In genomic region chr5:93079596-93079995, GRCm38 (mm10) we compare ENCODE assay signal across 32 mouse cellular contexts. TPM values are rescaled to one million over a fixed set of nuclear protein-coding genes. Genes with fewer than 3 reads are reported as not detected.
"Had no signal": no experiment of that assay in that cellular context is flagged by ENCODE, and none has a peak within 500 bp of the region (broad histone marks: within the 10 kb centered on the region; RNA-seq: fewer than 3 reads in every experiment).

No protein-coding gene starts in this region.

- H3K27ac ChIP-seq: limb, embryonic 12.5 days; limb, embryonic 13.5 days; limb, embryonic 15.5 days; liver, embryonic 12.5 days; liver, embryonic 13.5 days; liver, embryonic 14.5 days; liver, embryonic 15.5 days; lung, embryonic 15.5 days; macrophage; midbrain, embryonic 10.5 days; midbrain, embryonic 12.5 days; midbrain, embryonic 13.5 days; midbrain, embryonic 15.5 days; neural tube, embryonic 12.5 days had no signal

- H3K27me3 ChIP-seq: limb, embryonic 12.5 days; limb, embryonic 13.5 days; limb, embryonic 15.5 days; liver, embryonic 12.5 days; liver, embryonic 13.5 days; liver, embryonic 15.5 days; lung, embryonic 15.5 days; midbrain, embryonic 12.5 days; midbrain, embryonic 13.5 days; midbrain, embryonic 15.5 days; neural tube, embryonic 12.5 days had no signal

- H3K36me3 ChIP-seq: limb, embryonic 10.5 days; limb, embryonic 12.5 days; limb, embryonic 13.5 days; limb, embryonic 15.5 days; liver, embryonic 12.5 days; liver, embryonic 13.5 days; liver, embryonic 15.5 days; lung, embryonic 15.5 days; midbrain, embryonic 10.5 days; midbrain, embryonic 12.5 days; midbrain, embryonic 13.5 days; midbrain, embryonic 15.5 days; neural tube, embryonic 12.5 days had no signal

- ATAC-seq: liver, embryonic 12.5 days; liver, postnatal 0 days; lung, postnatal 0 days; midbrain, embryonic 13.5 days; midbrain, embryonic 15.5 days; midbrain, embryonic 16.5 days had no signal

- H3K9me3 ChIP-seq: limb, embryonic 10.5 days; limb, embryonic 13.5 days; limb, embryonic 15.5 days; liver, embryonic 12.5 days; liver, embryonic 13.5 days; liver, embryonic 15.5 days; lung, embryonic 15.5 days; midbrain, embryonic 10.5 days; midbrain, embryonic 12.5 days; midbrain, embryonic 15.5 days had no signal

- H3K4me1 ChIP-seq: limb, embryonic 12.5 days; limb, embryonic 15.5 days; liver, embryonic 12.5 days; liver, embryonic 13.5 days; liver, embryonic 15.5 days; megakaryocyte, embryonic 14.5 days; midbrain, embryonic 10.5 days; midbrain, embryonic 12.5 days; midbrain, embryonic 13.5 days; midbrain, embryonic 15.5 days; neural tube, embryonic 12.5 days had no signal

- DNase-seq: left cerebral cortex, postnatal 4 days; liver; liver, embryonic 13.5 days; liver, postnatal 0 days; lung, adult 18-20 months; lung, adult 2 months; lung, embryonic 14.5 days; lung, postnatal 10 days; lung, postnatal 14 days; lung, postnatal 36 days; midbrain, embryonic 14.5 days had no signal

- H3K4me2 ChIP-seq: limb, embryonic 12.5 days; limb, embryonic 13.5 days; limb, embryonic 15.5 days; liver, embryonic 11.5 days; liver, embryonic 12.5 days; liver, embryonic 13.5 days; liver, embryonic 15.5 days; lung, embryonic 14.5 days; lung, embryonic 15.5 days; midbrain, embryonic 11.5 days; midbrain, embryonic 12.5 days; midbrain, embryonic 13.5 days; midbrain, embryonic 15.5 days; neural tube, embryonic 12.5 days had no signal

- H3K9ac ChIP-seq: limb, embryonic 12.5 days; limb, embryonic 13.5 days; limb, embryonic 15.5 days; liver, embryonic 12.5 days; liver, embryonic 14.5 days; liver, embryonic 15.5 days; liver, postnatal 0 days; lung, embryonic 14.5 days; lung, embryonic 15.5 days; midbrain, embryonic 12.5 days; midbrain, embryonic 13.5 days; midbrain, embryonic 15.5 days; neural tube, embryonic 12.5 days had no signal

- H3K4me3 ChIP-seq: limb, embryonic 10.5 days; limb, embryonic 12.5 days; limb, embryonic 13.5 days; limb, embryonic 15.5 days; liver, embryonic 12.5 days; liver, embryonic 13.5 days; liver, embryonic 15.5 days; lung, embryonic 15.5 days; megakaryocyte, embryonic 14.5 days; midbrain, embryonic 10.5 days; midbrain, embryonic 12.5 days; midbrain, embryonic 13.5 days; midbrain, embryonic 15.5 days; myocyte; neural tube, embryonic 12.5 days had no signal

RNA-seq across cellular contexts. Expression of gene Sowahb, which starts 34.8 kb away (rescaled TPM):
- polyA plus RNA-seq: macrophage; midbrain, embryonic 13.5 days; midbrain, embryonic 14.5 days; midbrain, embryonic 16.5 days; midbrain, postnatal 0 days; myocyte; neural tube, embryonic 12.5 days had no signal
